Mouse (Mus musculus): ENCODE data around the gene Ap2a1. TPM values are rescaled to one million over a fixed set of nuclear protein-coding genes. Genes with fewer than 3 reads are reported as not detected.

Gene Ap2a1
- polyA plus RNA-seq, 1 experiment from 2014 or later, result 77.3 TPM

DNA sequence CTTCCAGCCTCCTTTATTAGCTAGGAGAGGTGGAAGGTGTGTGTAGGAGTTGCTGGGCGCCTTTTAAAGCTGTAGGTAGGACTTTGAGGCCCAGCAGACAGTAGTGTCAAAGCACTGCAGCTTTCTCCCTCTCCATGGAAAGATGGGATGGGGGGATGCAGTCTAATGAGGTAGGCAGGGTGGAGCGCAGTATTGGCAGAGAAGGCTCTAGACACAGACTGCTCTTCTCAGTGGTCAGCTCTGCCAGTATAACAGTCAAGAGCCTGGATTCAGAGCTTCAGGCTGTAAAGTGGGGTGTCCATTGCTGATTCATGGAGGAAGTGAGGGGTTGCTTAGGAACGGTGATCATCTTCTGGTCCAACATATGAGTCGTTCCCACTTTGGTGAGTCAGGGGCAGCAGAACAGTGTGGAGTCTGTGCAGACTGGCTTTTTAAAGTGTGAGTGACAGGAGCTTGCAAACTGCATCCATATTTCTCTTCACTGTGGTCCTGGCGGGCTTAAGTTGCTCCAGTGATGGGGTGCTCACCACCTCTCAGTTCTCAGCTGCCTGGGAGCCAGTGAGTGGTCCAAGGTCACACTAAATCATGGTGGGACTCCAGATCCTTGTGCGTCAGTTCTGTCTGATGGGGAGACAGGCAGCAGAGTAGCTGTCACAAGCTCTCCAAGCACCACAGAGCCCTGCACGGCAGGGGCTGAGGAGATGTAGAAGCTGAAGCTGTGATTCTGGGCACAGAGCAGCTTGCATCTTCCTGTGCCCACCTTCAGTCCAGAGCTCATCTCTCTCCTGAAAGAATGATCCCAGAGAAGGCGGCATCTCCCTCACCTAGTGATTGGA lies 78.3 kb downstream of the Ap2a1 start:
- peak overlapping the region; percentile 87 for H3K4me3 ChIP-seq (ENCODE audit: low read depth, low read length)
- peak overlapping the region; percentile 93 for H3K9ac ChIP-seq (ENCODE audit: low read depth, low read length)
- H3K4me1 ChIP-seq (ENCODE audit: control insufficient read depth, insufficient read depth, low read length), result peaks cover 29% of the 10 kb centered on the region
- H3K4me2 ChIP-seq, result peak overlapping the region; percentile 96
- H3K36me3 ChIP-seq (ENCODE audit: control insufficient read depth, insufficient read depth, low read length), result peaks cover 6% of the 10 kb centered on the region; the same call in 1 of the 2 replicates
- ATAC-seq (replicated peaks; ENCODE audit: insufficient number of reproducible peaks, low FRiP score, low TSS enrichment), result no peak
- no peaks in the 10 kb centered on the region for H3K9me3 ChIP-seq (replicated peaks; ENCODE audit: control insufficient read depth, low read length)
- WGBS (ENCODE audit: insufficient replicate concordance), result 74% methylated on average over 8 of the region's 8 CpGs
- no peaks in the 10 kb centered on the region for H3K27me3 ChIP-seq (ENCODE audit: control insufficient read depth, insufficient read depth, low read length)
- H3K27ac ChIP-seq (ENCODE audit: low read depth, low read length), result peak overlapping the region; percentile 97

Other genes starting within 250 kb of the Ap2a1 start
- gene Izumo2, start 220.8 kb downstream of the Ap2a1 start, polyA plus RNA-seq (2014; fragmentation: Nextera tagmentation; extraction: Ambion mirVana), result not detected in 2 replicates
- gene Vrk3, start 181.1 kb downstream of the Ap2a1 start, polyA plus RNA-seq (2014; fragmentation: Nextera tagmentation; extraction: Ambion mirVana), result 30.6 and 34.1 TPM in 2 replicates
- 0.58 and 1.2 TPM in 2 replicates for gene Zfp473, start 178.4 kb downstream of the Ap2a1 start, polyA plus RNA-seq (2014; fragmentation: Nextera tagmentation; extraction: Ambion mirVana)
- 49.0 and 57.5 TPM in 2 replicates for gene Nup62, start 113.4 kb downstream of the Ap2a1 start, polyA plus RNA-seq (2014; fragmentation: Nextera tagmentation; extraction: Ambion mirVana)
- 0.14 and 1.2 TPM in 2 replicates for gene Il4i1, start 113.1 kb downstream of the Ap2a1 start, polyA plus RNA-seq (2014; fragmentation: Nextera tagmentation; extraction: Ambion mirVana)
- 1.6 and 1.9 TPM in 2 replicates for gene Atf5, start 112.8 kb downstream of the Ap2a1 start, polyA plus RNA-seq (2014; fragmentation: Nextera tagmentation; extraction: Ambion mirVana)
- 38.6 and 53.9 TPM in 2 replicates for gene Akt1s1, start 80.5 kb downstream of the Ap2a1 start, polyA plus RNA-seq (2014; fragmentation: Nextera tagmentation; extraction: Ambion mirVana)
- 48.2 and 49.2 TPM in 2 replicates for gene Tbc1d17, start 80.4 kb downstream of the Ap2a1 start, polyA plus RNA-seq (2014; fragmentation: Nextera tagmentation; extraction: Ambion mirVana)
- gene Pnkp, start 72.4 kb downstream of the Ap2a1 start, polyA plus RNA-seq (2014; fragmentation: Nextera tagmentation; extraction: Ambion mirVana), result 18.9 and 19.2 TPM in 2 replicates
- gene Ptov1, start 59.7 kb downstream of the Ap2a1 start, polyA plus RNA-seq (2014; fragmentation: Nextera tagmentation; extraction: Ambion mirVana), result 205 and 218 TPM in 2 replicates
- gene Med25, start 36.8 kb downstream of the Ap2a1 start, polyA plus RNA-seq (2014; fragmentation: Nextera tagmentation; extraction: Ambion mirVana), result 47.3 and 51.9 TPM in 2 replicates
- gene Fuz, start 33.4 kb downstream of the Ap2a1 start, polyA plus RNA-seq (2014; fragmentation: Nextera tagmentation; extraction: Ambion mirVana), result 12.2 and 12.8 TPM in 2 replicates
- gene Tsks, start 13.7 kb upstream of the Ap2a1 start, polyA plus RNA-seq (2014; fragmentation: Nextera tagmentation; extraction: Ambion mirVana), result not detected in 2 replicates
- 10.0 and 10.5 TPM in 2 replicates for gene Cpt1c, start 45.4 kb upstream of the Ap2a1 start, polyA plus RNA-seq (2014; fragmentation: Nextera tagmentation; extraction: Ambion mirVana)
- gene Prmt1, start 57.1 kb upstream of the Ap2a1 start, polyA plus RNA-seq (2014; fragmentation: Nextera tagmentation; extraction: Ambion mirVana), result 179 and 194 TPM in 2 replicates
- gene Irf3, start 68.2 kb upstream of the Ap2a1 start, polyA plus RNA-seq (2014; fragmentation: Nextera tagmentation; extraction: Ambion mirVana), result 57.3 and 61.4 TPM in 2 replicates
- gene Bcl2l12, start 69.2 kb upstream of the Ap2a1 start, polyA plus RNA-seq (2014; fragmentation: Nextera tagmentation; extraction: Ambion mirVana), result 41.0 and 43.2 TPM in 2 replicates
- 37.9 and 42.5 TPM in 2 replicates for gene Scaf1, start 86.9 kb upstream of the Ap2a1 start, polyA plus RNA-seq (2014; fragmentation: Nextera tagmentation; extraction: Ambion mirVana)
- 74.4 and 76.1 TPM in 2 replicates for gene Rras, start 88.5 kb upstream of the Ap2a1 start, polyA plus RNA-seq (2014; fragmentation: Nextera tagmentation; extraction: Ambion mirVana)
- gene Prr12, start 123.4 kb upstream of the Ap2a1 start, polyA plus RNA-seq (2014; fragmentation: Nextera tagmentation; extraction: Ambion mirVana), result 7.9 and 12.1 TPM in 2 replicates
- gene Nosip, start 132.9 kb upstream of the Ap2a1 start, polyA plus RNA-seq (2014; fragmentation: Nextera tagmentation; extraction: Ambion mirVana), result 54.2 and 58.9 TPM in 2 replicates
- gene Prrg2, start 133.2 kb upstream of the Ap2a1 start, polyA plus RNA-seq (2014; fragmentation: Nextera tagmentation; extraction: Ambion mirVana), result 11.7 and 13.3 TPM in 2 replicates
- gene Rcn3, start 162.7 kb upstream of the Ap2a1 start, polyA plus RNA-seq (2014; fragmentation: Nextera tagmentation; extraction: Ambion mirVana), result 339 and 341 TPM in 2 replicates
- gene Fcgrt, start 174.4 kb upstream of the Ap2a1 start, polyA plus RNA-seq (2014; fragmentation: Nextera tagmentation; extraction: Ambion mirVana), result 15.1 and 20.5 TPM in 2 replicates
- 1,168 and 1,305 TPM in 2 replicates for gene Rps11, start 194.9 kb upstream of the Ap2a1 start, polyA plus RNA-seq (2014; fragmentation: Nextera tagmentation; extraction: Ambion mirVana)
- 981 and 1,056 TPM in 2 replicates for gene Rpl13a, start 199.3 kb upstream of the Ap2a1 start, polyA plus RNA-seq (2014; fragmentation: Nextera tagmentation; extraction: Ambion mirVana)
- gene Gm45713, start 206.7 kb upstream of the Ap2a1 start, polyA plus RNA-seq (2014; fragmentation: Nextera tagmentation; extraction: Ambion mirVana), result 0.21 TPM in 2 replicates
- 1.6 and 2.5 TPM in 2 replicates for gene Flt3l, start 206.9 kb upstream of the Ap2a1 start, polyA plus RNA-seq (2014; fragmentation: Nextera tagmentation; extraction: Ambion mirVana)
- 99.1 and 99.6 TPM in 2 replicates for gene Pih1d1, start 224.8 kb upstream of the Ap2a1 start, polyA plus RNA-seq (2014; fragmentation: Nextera tagmentation; extraction: Ambion mirVana)
- gene Aldh16a1, start 225.1 kb upstream of the Ap2a1 start, polyA plus RNA-seq (2014; fragmentation: Nextera tagmentation; extraction: Ambion mirVana), result 28.7 and 28.9 TPM in 2 replicates
- gene Slc17a7, start 234.5 kb upstream of the Ap2a1 start, polyA plus RNA-seq (2014; fragmentation: Nextera tagmentation; extraction: Ambion mirVana), result 3.0 and 3.7 TPM in 2 replicates

Data from heart, embryonic 11.5 days (tissue).